Mouse (Mus musculus) urinary bladder, postnatal 14 days (tissue): ENCODE measurements at regions not wholly inside any gene's neighbourhood (a gene's known extent, or its start where the extent isn't known, plus 50 kb on each side); places are given as distances from the start of the nearest gene placed in this dataset.
A peak's percentile ranks its signal among the peaks of the same experiment; 100 is the strongest.

Experiments
- DNase-seq: peaks from one replicate; pipeline ENCODE4 v3.0.0; 2021; ENCODE audit warnings: low spot score

GRCm38 (mm10) chr15:62043617-62044392 is 1121.0 kb upstream of the A1bg start:
- DNase-seq = peak; percentile 57

GRCm38 (mm10) chr15:62042924-62043504 is 1120.2 kb upstream of the A1bg start:
- no peak for DNase-seq
